Mouse (Mus musculus) ES-E14 (cell line): ENCODE measurements around the gene Epb41l2.

Experiments
- CHD2 ChIP-seq: IDR thresholded peaks from 2 replicates; pipeline ENCODE4 v1.6.1; 2014; ENCODE audit warnings: mild to moderate bottlenecking, low read depth, low read length, inconsistent platforms
- ZC3H11A ChIP-seq: IDR thresholded peaks from 2 replicates; pipeline ENCODE4 v1.6.1; 2012; ENCODE audit warnings: low read depth, mild to moderate bottlenecking, inconsistent platforms, low read length, borderline replicate concordance
- ZNF384 ChIP-seq: IDR thresholded peaks from 2 replicates; pipeline ENCODE4 v1.6.1; 2012; ENCODE audit warnings: low read depth, low read length, inconsistent platforms

GRCm38 (mm10) chr10:25499323-25500071 is 139.9 kb downstream of the Epb41l2 start:
- no peak for TF ChIP-seq ZC3H11A
- TF ChIP-seq CHD2, result no peak
- no peak for TF ChIP-seq ZNF384
